Mouse (Mus musculus): ENCODE data around the gene Dnaic1. TPM values are rescaled to one million over a fixed set of nuclear protein-coding genes. Genes with fewer than 3 reads are reported as not detected.
A peak's percentile ranks its signal among the peaks of the same experiment; 100 is the strongest.

The Dnaic1 gene
- polyA plus RNA-seq, 1 experiment from 2014 or later: 8.9 TPM

GRCm38 (mm10) chr4:41566123-41566522 is 3.5 kb upstream of the Dnaic1 start:
- Histone ChIP-seq H3K9ac (replicated peaks; ENCODE audit: low read depth) (no peak overlapping the region), H3K27ac (ENCODE audit: low read length) (no peak overlapping the region), H3K4me2 (replicated peaks; ENCODE audit: low read depth, low read length) (no peak overlapping the region), H3K4me1 (ENCODE audit: insufficient read depth, low read depth, low read length) (peaks cover 3% of the 10 kb centered on the region; the same call in 1 of the 2 replicates), H3K36me3 (ENCODE audit: insufficient read depth, low read length) (no peaks in the 10 kb centered on the region), H3K9me3 (ENCODE audit: low read length) (no peaks in the 10 kb centered on the region), H3K4me3 (ENCODE audit: low read depth, low read length) (no peak overlapping the region), H3K27me3 (replicated peaks; ENCODE audit: insufficient read depth, low read length) (no peaks in the 10 kb centered on the region)
- DNase-seq (ENCODE audit: low spot score): no peak
- WGBS: 22% methylated on average over 3 of the region's 3 CpGs
- no peak for ATAC-seq
- no peak for TF ChIP-seq CTCF (IDR thresholded peaks at IDR 0.05)
- TF ChIP-seq EP300 (IDR thresholded peaks at IDR 0.05): no peak

- no peak for TF ChIP-seq EP300 (IDR thresholded peaks at IDR 0.05)
- TF ChIP-seq CTCF (IDR thresholded peaks at IDR 0.05): no peak
- peak; percentile 1; the same call in 1 of the 2 replicates for ATAC-seq
- Histone ChIP-seq H3K27me3 (replicated peaks; ENCODE audit: insufficient read depth, low read length) (no peaks in the 10 kb centered on the region), H3K9ac (replicated peaks; ENCODE audit: low read depth) (peak overlapping the region; percentile 72), H3K36me3 (ENCODE audit: insufficient read depth, low read length) (no peaks in the 10 kb centered on the region), H3K4me1 (ENCODE audit: insufficient read depth, low read depth, low read length) (peaks cover 3% of the 10 kb centered on the region; the same call in 1 of the 2 replicates), H3K9me3 (ENCODE audit: low read length) (no peaks in the 10 kb centered on the region), H3K4me2 (replicated peaks; ENCODE audit: low read depth, low read length) (peak overlapping the region; percentile 94), H3K27ac (ENCODE audit: low read length) (peak overlapping the region; percentile 64), H3K4me3 (ENCODE audit: low read depth, low read length) (peak overlapping the region; percentile 77)
- 14% methylated on average over 19 of the region's 19 CpGs for WGBS
- DNase-seq (ENCODE audit: low spot score): peak; percentile 40
Measured at GRCm38 (mm10) chr4:41568239-41568638, 1.3 kb upstream of the Dnaic1 start.

GRCm38 (mm10) chr4:41568682-41569410 is 729 bp upstream of the Dnaic1 start:
- peak; percentile 1; the same call in 1 of the 2 replicates for ATAC-seq
- Histone ChIP-seq H3K4me2 (replicated peaks; ENCODE audit: low read depth, low read length) (peak overlapping the region; percentile 94), H3K36me3 (ENCODE audit: insufficient read depth, low read length) (no peaks in the 10 kb centered on the region), H3K9ac (replicated peaks; ENCODE audit: low read depth) (peak overlapping the region; percentile 72), H3K27me3 (replicated peaks; ENCODE audit: insufficient read depth, low read length) (no peaks in the 10 kb centered on the region), H3K4me1 (ENCODE audit: insufficient read depth, low read depth, low read length) (peaks cover 3% of the 10 kb centered on the region; the same call in 1 of the 2 replicates), H3K9me3 (ENCODE audit: low read length) (no peaks in the 10 kb centered on the region), H3K4me3 (ENCODE audit: low read depth, low read length) (peak overlapping the region; percentile 77), H3K27ac (ENCODE audit: low read length) (peak overlapping the region; percentile 64)
- TF ChIP-seq EP300 (IDR thresholded peaks at IDR 0.05) (no peak), CTCF (IDR thresholded peaks at IDR 0.05) (no peak)
- peak; percentile 16 for DNase-seq (ENCODE audit: low spot score)
- 1% methylated on average over 48 of the region's 58 CpGs for WGBS

- ATAC-seq (no peak), DNase-seq (ENCODE audit: low spot score) (no peak)
- Histone ChIP-seq H3K4me1 (ENCODE audit: insufficient read depth, low read depth, low read length) (no peaks in the 10 kb centered on the region; the same call in 1 of the 2 replicates), H3K27me3 (replicated peaks; ENCODE audit: insufficient read depth, low read length) (no peaks in the 10 kb centered on the region), H3K9me3 (ENCODE audit: low read length) (no peaks in the 10 kb centered on the region), H3K4me3 (ENCODE audit: low read depth, low read length) (no peak overlapping the region), H3K36me3 (ENCODE audit: insufficient read depth, low read length) (no peaks in the 10 kb centered on the region), H3K4me2 (replicated peaks; ENCODE audit: low read depth, low read length) (no peak overlapping the region), H3K9ac (replicated peaks; ENCODE audit: low read depth) (no peak overlapping the region), H3K27ac (ENCODE audit: low read length) (no peak overlapping the region)
- 22% methylated on average over 5 of the region's 5 CpGs for WGBS
- TF ChIP-seq CTCF (IDR thresholded peaks at IDR 0.05): peak; percentile 56
- no peak for TF ChIP-seq EP300 (IDR thresholded peaks at IDR 0.05)
Measured at GRCm38 (mm10) chr4:41571490-41571889, 1.9 kb downstream of the Dnaic1 start.

- H3K4me3 ChIP-seq (ENCODE audit: low read depth, low read length): no peak overlapping the region
- no peaks in the 10 kb centered on the region for H3K27me3 ChIP-seq (replicated peaks; ENCODE audit: insufficient read depth, low read length)
- TF ChIP-seq CTCF (IDR thresholded peaks at IDR 0.05): no peak
- TF ChIP-seq EP300 (IDR thresholded peaks at IDR 0.05): no peak
- DNase-seq (ENCODE audit: low spot score) (no peak), ATAC-seq (no peak)
- H3K9ac ChIP-seq (replicated peaks; ENCODE audit: low read depth): no peak overlapping the region
- H3K27ac ChIP-seq (ENCODE audit: low read length): no peak overlapping the region
- H3K36me3 ChIP-seq (ENCODE audit: insufficient read depth, low read length): no peaks in the 10 kb centered on the region
- no peak overlapping the region for H3K4me2 ChIP-seq (replicated peaks; ENCODE audit: low read depth, low read length)
- no peaks in the 10 kb centered on the region for H3K9me3 ChIP-seq (ENCODE audit: low read length)
- 66% methylated on average over 4 of the region's 4 CpGs for WGBS
- no peaks in the 10 kb centered on the region for H3K4me1 ChIP-seq (ENCODE audit: insufficient read depth, low read depth, low read length)
Measured at GRCm38 (mm10) chr4:41573492-41573891, 3.9 kb downstream of the Dnaic1 start.

GRCm38 (mm10) chr4:41575914-41576313 is 6.3 kb downstream of the Dnaic1 start:
- H3K27ac ChIP-seq (ENCODE audit: low read length): no peak overlapping the region
- ATAC-seq (no peak), DNase-seq (ENCODE audit: low spot score) (peak; percentile 11)
- no peaks in the 10 kb centered on the region for H3K36me3 ChIP-seq (ENCODE audit: insufficient read depth, low read length)
- H3K4me1 ChIP-seq (ENCODE audit: insufficient read depth, low read depth, low read length): no peaks in the 10 kb centered on the region
- TF ChIP-seq EP300 (IDR thresholded peaks at IDR 0.05): no peak
- H3K4me2 ChIP-seq (replicated peaks; ENCODE audit: low read depth, low read length): no peak overlapping the region
- H3K9me3 ChIP-seq (ENCODE audit: low read length): no peaks in the 10 kb centered on the region
- WGBS: 14% methylated on average over 6 of the region's 6 CpGs
- no peaks in the 10 kb centered on the region for H3K27me3 ChIP-seq (replicated peaks; ENCODE audit: insufficient read depth, low read length)
- H3K9ac ChIP-seq (replicated peaks; ENCODE audit: low read depth): no peak overlapping the region
- no peak overlapping the region for H3K4me3 ChIP-seq (ENCODE audit: low read depth, low read length)
